Mouse (Mus musculus) ES-Bruce4 (cell line): ENCODE results near the gene Olr1. TPM values are rescaled to one million over a fixed set of nuclear protein-coding genes. Genes with fewer than 3 reads are reported as not detected.
"Not testable (repeated sequence)": the region's sequence is repeated elsewhere in the genome, so short reads cannot be mapped to it uniquely, and the experiment has no call there.

ENCODE experiments used
- H3K27ac ChIP-seq: 2 replicates; pipeline ENCODE4 v1.5.1; 2012; ENCODE audit warnings: low read length, inconsistent platforms; ENCODE audit not compliant: insufficient read depth
- H3K27me3 ChIP-seq: 2 replicates; pipeline ENCODE4 v1.6.1; 2012; ENCODE audit warnings: mild to moderate bottlenecking, low read length, inconsistent platforms; ENCODE audit not compliant: control insufficient read depth, poor library complexity, insufficient read depth, severe bottlenecking
- H3K36me3 ChIP-seq: 2 replicates; pipeline ENCODE4 v1.6.1; 2012; ENCODE audit warnings: inconsistent platforms, mild to moderate bottlenecking, low read length, moderate library complexity; ENCODE audit not compliant: control insufficient read depth, poor library complexity, insufficient read depth, severe bottlenecking
- H3K4me1 ChIP-seq: one replicate; pipeline ENCODE4 v1.8.1; 2011; ENCODE audit warnings: low read length; ENCODE audit not compliant: control insufficient read depth, insufficient read depth
- H3K4me3 ChIP-seq: 2 replicates; pipeline ENCODE4 v1.5.1; 2011; ENCODE audit warnings: low read depth, mild to moderate bottlenecking, low read length
- H3K9ac ChIP-seq: 2 replicates; pipeline ENCODE4 v1.6.1; 2012; ENCODE audit warnings: low read depth, mild to moderate bottlenecking, inconsistent platforms; ENCODE audit not compliant: poor library complexity, severe bottlenecking
- H3K9me3 ChIP-seq: replicated peaks from 2 replicates; pipeline ENCODE4 v1.6.1; 2012; ENCODE audit warnings: mild to moderate bottlenecking, low read length, inconsistent platforms; ENCODE audit not compliant: control insufficient read depth, poor library complexity, insufficient read depth, severe bottlenecking
- CTCF ChIP-seq: IDR thresholded peaks from one replicate; pipeline ENCODE4 v1.8.1; 2011; ENCODE audit warnings: low read depth, low read length
- EP300 ChIP-seq: IDR thresholded peaks from 2 replicates; pipeline ENCODE4 v1.6.1; 2011; ENCODE audit warnings: low read depth, low read length; ENCODE audit not compliant: insufficient read depth
- POLR2A ChIP-seq: IDR thresholded peaks from one replicate; pipeline ENCODE4 v1.8.1; 2011; ENCODE audit warnings: low read length; ENCODE audit not compliant: insufficient read depth
- polyA plus RNA-seq: library from polyadenylated mRNA; stranded (reverse); fragments of >200 nt; gene quantifications from 2 replicates; pipeline ENCODE4 v1.2.4, GENCODE M21; 2011; ENCODE audit warnings: low read depth; ENCODE audit not compliant: missing spikeins, insufficient read depth, insufficient read length

The Olr1 gene
- polyA plus RNA-seq, 1 experiment = 1.3 TPM

- Histone ChIP-seq H3K36me3 (no peaks in the 10 kb centered on the region), H3K27ac (no peak overlapping the region), H3K4me3 (no peak overlapping the region), H3K27me3 (no peaks in the 10 kb centered on the region), H3K9me3 (no peaks in the 10 kb centered on the region), H3K4me1 (no peaks in the 10 kb centered on the region), H3K9ac (no peak overlapping the region)
- TF ChIP-seq POLR2A (no peak), CTCF (no peak), EP300 (no peak)
Measured at GRCm38 (mm10) chr6:129503471-129503870, 3.5 kb downstream of the Olr1 start.

GRCm38 (mm10) chr6:129499516-129499915, 7.4 kb downstream of the Olr1 start:
- H3K4me3 ChIP-seq, H3K4me1 ChIP-seq, H3K27me3 ChIP-seq, H3K36me3 ChIP-seq, H3K9me3 ChIP-seq, H3K27ac ChIP-seq, H3K9ac ChIP-seq: not testable (repeated sequence)

DNA sequence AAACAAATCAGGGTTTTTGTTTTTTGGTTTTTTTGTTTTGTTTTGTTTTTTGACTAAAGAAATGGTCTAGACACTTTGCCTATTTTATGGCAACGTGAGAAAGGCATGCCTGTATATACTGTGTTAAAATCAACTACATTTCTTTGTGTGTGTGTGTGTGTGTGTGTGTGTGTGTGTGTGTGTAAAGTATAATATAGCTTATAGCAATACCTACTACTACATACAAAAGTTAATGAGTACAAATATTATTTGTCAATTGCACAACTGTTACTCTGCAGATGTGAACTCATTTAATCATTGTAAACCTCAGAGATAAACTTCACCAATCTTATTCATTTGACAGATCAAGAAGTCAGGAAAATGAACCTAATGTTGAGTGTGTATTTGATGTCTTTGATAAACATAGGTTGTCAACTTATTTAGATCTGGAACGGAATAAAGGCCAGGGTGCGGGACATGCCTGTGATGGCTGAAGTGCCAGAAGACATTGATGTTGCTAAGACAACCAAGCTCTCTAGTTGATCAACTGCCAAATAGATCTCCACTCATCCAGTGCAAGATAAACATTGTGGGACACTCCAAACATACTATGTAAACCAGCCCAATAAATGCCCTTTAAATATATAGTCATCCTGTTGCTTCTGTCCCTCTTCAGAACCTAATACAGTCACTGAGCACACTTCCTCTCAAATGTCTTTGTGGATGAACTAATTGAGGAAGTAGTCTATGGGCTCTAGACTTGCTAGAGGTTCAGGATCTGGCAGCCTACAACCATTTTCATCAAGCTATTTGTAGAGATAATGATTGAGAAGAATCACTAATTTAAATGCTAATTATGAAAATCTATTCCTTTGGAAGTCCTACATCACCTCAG, 9.4 kb downstream of the Olr1 start:
- TF ChIP-seq EP300 (no peak), POLR2A (no peak), CTCF (no peak)
- H3K4me3 ChIP-seq = no peak overlapping the region
- H3K4me1 ChIP-seq = no peaks in the 10 kb centered on the region
- H3K27me3 ChIP-seq = no peaks in the 10 kb centered on the region
- H3K9me3 ChIP-seq = no peaks in the 10 kb centered on the region
- no peaks in the 10 kb centered on the region for H3K36me3 ChIP-seq
- H3K27ac ChIP-seq = no peak overlapping the region
- no peak overlapping the region for H3K9ac ChIP-seq

DNA sequence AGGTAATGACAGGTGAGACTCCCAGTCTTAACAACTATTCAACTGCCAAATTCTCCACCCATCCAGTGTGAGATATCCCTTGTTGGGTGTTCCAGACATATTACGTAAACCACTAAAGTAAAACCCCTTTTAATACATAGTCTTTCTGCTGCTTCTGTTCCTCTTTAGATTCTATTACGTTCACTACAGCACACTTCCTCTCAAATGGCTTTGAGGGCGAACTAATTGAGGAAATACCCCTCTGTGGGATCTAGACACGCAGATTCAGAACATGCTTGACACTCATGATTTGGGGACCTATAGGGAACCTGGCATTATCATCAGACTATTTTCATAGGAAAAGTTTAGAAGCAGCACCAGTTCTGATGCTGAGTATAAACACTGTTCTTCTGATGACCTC, 12.0 kb downstream of the Olr1 start:
- Histone ChIP-seq H3K27ac (no peak overlapping the region), H3K9ac (no peak overlapping the region), H3K4me1 (no peaks in the 10 kb centered on the region), H3K4me3 (no peak overlapping the region), H3K36me3 (no peaks in the 10 kb centered on the region), H3K9me3 (no peaks in the 10 kb centered on the region), H3K27me3 (no peaks in the 10 kb centered on the region)
- TF ChIP-seq POLR2A (no peak), CTCF (no peak), EP300 (no peak)

- no peaks in the 10 kb centered on the region for H3K4me1 ChIP-seq
- H3K27ac ChIP-seq = no peak overlapping the region
- TF ChIP-seq POLR2A (no peak), EP300 (no peak), CTCF (no peak)
- H3K27me3 ChIP-seq = no peaks in the 10 kb centered on the region
- H3K9me3 ChIP-seq = no peaks in the 10 kb centered on the region
- H3K4me3 ChIP-seq = no peak overlapping the region
- H3K9ac ChIP-seq = no peak overlapping the region
- H3K36me3 ChIP-seq = no peaks in the 10 kb centered on the region
Measured at GRCm38 (mm10) chr6:129480089-129480958, 26.6 kb downstream of the Olr1 start.

GRCm38 (mm10) chr6:129476404-129477126, 30.4 kb downstream of the Olr1 start:
- no peaks in the 10 kb centered on the region for H3K9me3 ChIP-seq
- no peak overlapping the region for H3K4me3 ChIP-seq
- H3K27me3 ChIP-seq = no peaks in the 10 kb centered on the region
- H3K9ac ChIP-seq = no peak overlapping the region
- H3K4me1 ChIP-seq = no peaks in the 10 kb centered on the region
- H3K36me3 ChIP-seq = no peaks in the 10 kb centered on the region
- no peak overlapping the region for H3K27ac ChIP-seq
- TF ChIP-seq POLR2A = no peak
- no peak for TF ChIP-seq CTCF
- TF ChIP-seq EP300 = no peak
